Mouse (Mus musculus) c-Kit-positive CD71-negative TER-119-negative erythroid progenitor cells, embryonic 14.5 days (primary cell): ENCODE measurements around the gene Ank2.
"Not testable (repeated sequence)": the region's sequence is repeated elsewhere in the genome, so short reads cannot be mapped to it uniquely, and the experiment has no call there.

Experiments used
- DNase-seq: peaks from one replicate; pipeline ENCODE4 v3.0.0-alpha.2; 2013; ENCODE audit warnings: low read depth

The Ank2 gene

GRCm38 (mm10) chr3:127408684-127409550 is 90.2 kb downstream of the Ank2 start:
- DNase-seq: peak; percentile 9

- no peak for DNase-seq
Observed at GRCm38 (mm10) chr3:127407868-127408574, 91.1 kb downstream of the Ank2 start.

- no peak for DNase-seq
Observed at GRCm38 (mm10) chr3:127406883-127407282, 92.3 kb downstream of the Ank2 start.

- DNase-seq: no peak
Observed at GRCm38 (mm10) chr3:127404371-127404770, 94.8 kb downstream of the Ank2 start.

- DNase-seq: no peak
Observed at GRCm38 (mm10) chr3:127400976-127401375, 98.2 kb downstream of the Ank2 start.

- DNase-seq: not testable (repeated sequence)
Observed at GRCm38 (mm10) chr3:127400468-127400867, 98.7 kb downstream of the Ank2 start.

- DNase-seq: no peak
Observed at GRCm38 (mm10) chr3:127397774-127398173, 101.4 kb downstream of the Ank2 start.

GRCm38 (mm10) chr3:127395202-127395601 is 103.9 kb downstream of the Ank2 start:
- DNase-seq: no peak

- DNase-seq: no peak
Observed at GRCm38 (mm10) chr3:127387016-127387517, 112.1 kb downstream of the Ank2 start.

- no peak for DNase-seq
Observed at GRCm38 (mm10) chr3:127383231-127383630, 115.9 kb downstream of the Ank2 start.

- DNase-seq: no peak
Observed at GRCm38 (mm10) chr3:127376901-127377460, 122.2 kb downstream of the Ank2 start.

- no peak for DNase-seq
Observed at GRCm38 (mm10) chr3:127375956-127376660, 123.0 kb downstream of the Ank2 start.

- DNase-seq: no peak
Observed at GRCm38 (mm10) chr3:127374190-127374710, 124.9 kb downstream of the Ank2 start.

- no peak for DNase-seq
Observed at GRCm38 (mm10) chr3:127371774-127372173, 127.4 kb downstream of the Ank2 start.

GRCm38 (mm10) chr3:127369529-127369928 is 129.6 kb downstream of the Ank2 start:
- DNase-seq: no peak

- DNase-seq: no peak
Observed at GRCm38 (mm10) chr3:127367450-127367849, 131.7 kb downstream of the Ank2 start.

- DNase-seq: no peak
Observed at GRCm38 (mm10) chr3:127363512-127363911, 135.6 kb downstream of the Ank2 start.

GRCm38 (mm10) chr3:127362611-127363393 is 136.3 kb downstream of the Ank2 start:
- DNase-seq: no peak

GRCm38 (mm10) chr3:127361846-127362245 is 137.3 kb downstream of the Ank2 start:
- no peak for DNase-seq

- no peak for DNase-seq
Observed at GRCm38 (mm10) chr3:127361384-127361783, 137.8 kb downstream of the Ank2 start.

GRCm38 (mm10) chr3:127355252-127355651 is 143.9 kb downstream of the Ank2 start:
- peak; percentile 33 for DNase-seq
